Mouse (Mus musculus): ENCODE data around the gene Tmem131.

- TF ChIP-seq CTCF (IDR thresholded peaks at IDR 0.05; ENCODE audit: low read depth) (no peak), EP300 (IDR thresholded peaks at IDR 0.05; ENCODE audit: low read depth) (no peak)
These were observed 176.1 kb downstream of the Tmem131 start for GRCm38 (mm10) chr1:36767321-36767720.
